Mouse (Mus musculus): ENCODE measurements around the gene Akap13.

DNA sequence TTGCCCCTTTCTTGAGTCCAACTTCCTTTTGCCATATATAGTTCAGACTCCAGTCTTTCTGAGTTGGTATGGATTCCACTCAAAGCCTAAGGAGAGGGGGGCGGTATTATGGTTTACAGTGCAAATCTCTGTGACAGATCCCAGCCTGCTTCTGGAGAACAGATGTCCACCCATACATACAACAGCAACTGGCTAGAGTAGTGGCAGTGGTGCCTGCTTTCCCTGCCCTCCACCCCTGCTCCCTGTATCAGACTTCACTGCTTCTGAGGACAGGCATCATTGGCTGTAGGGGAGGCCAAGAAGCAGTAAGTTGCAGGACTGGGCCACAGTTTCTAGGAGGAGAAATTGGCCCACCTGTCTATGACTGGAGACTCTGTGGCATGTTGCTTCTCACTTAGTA lies 102.9 kb downstream of the Akap13 start:
- TF ChIP-seq HCFC1 (IDR thresholded peaks at IDR 0.05; ENCODE audit: low read depth, low read length), result no peak
- TF ChIP-seq MEF2A (IDR thresholded peaks at IDR 0.05; ENCODE audit: borderline replicate concordance, low read depth, low read length), result no peak
- TF ChIP-seq ZMIZ1 (IDR thresholded peaks at IDR 0.05; ENCODE audit: low read depth, low read length), result no peak
- TF ChIP-seq EP300 (IDR thresholded peaks at IDR 0.05; ENCODE audit: low read length), result no peak
- TF ChIP-seq CTCF (conservative IDR thresholded peaks at IDR 0.05 in 1 of 2, IDR thresholded peaks at IDR 0.05 in 1 of 2; ENCODE audit: low read depth in 2 of 2, low read length in 2 of 2), result no peak
